Mouse (Mus musculus): ENCODE measurements around the gene Cngb1. TPM values are rescaled to one million over a fixed set of nuclear protein-coding genes. Genes with fewer than 3 reads are reported as not detected.

Cngb1 gene
- polyA plus RNA-seq, 1 experiment from 2014 or later, result 0.28 TPM

GRCm38 (mm10) chr8:95202056-95202570 is 104.3 kb downstream of the Cngb1 start:
- 58% methylated on average over 8 of the region's 8 CpGs for WGBS
- Histone ChIP-seq H3K4me3 (replicated peaks; ENCODE audit: low read length) (no peak overlapping the region), H3K27me3 (ENCODE audit: control insufficient read depth, insufficient read depth, low read length) (no peaks in the 10 kb centered on the region), H3K27ac (ENCODE audit: low read length) (no peak overlapping the region), H3K4me1 (ENCODE audit: control insufficient read depth, insufficient read depth, low read length) (no peaks in the 10 kb centered on the region), H3K36me3 (ENCODE audit: control insufficient read depth, insufficient read depth, low read length) (no peaks in the 10 kb centered on the region), H3K9me3 (replicated peaks; ENCODE audit: control insufficient read depth, low read length) (no peaks in the 10 kb centered on the region), H3K4me2 (ENCODE audit: low read depth, low read length) (no peak overlapping the region), H3K9ac (ENCODE audit: low read length) (no peak overlapping the region)
- ATAC-seq (ENCODE audit: insufficient read depth, low FRiP score), result no peak

GRCm38 (mm10) chr8:95201491-95201890 is 104.9 kb downstream of the Cngb1 start:
- WGBS, result 67% methylated on average over 7 of the region's 7 CpGs
- Histone ChIP-seq H3K27me3 (ENCODE audit: control insufficient read depth, insufficient read depth, low read length) (no peaks in the 10 kb centered on the region), H3K4me1 (ENCODE audit: control insufficient read depth, insufficient read depth, low read length) (no peaks in the 10 kb centered on the region), H3K4me3 (replicated peaks; ENCODE audit: low read length) (no peak overlapping the region), H3K27ac (ENCODE audit: low read length) (no peak overlapping the region), H3K36me3 (ENCODE audit: control insufficient read depth, insufficient read depth, low read length) (no peaks in the 10 kb centered on the region), H3K4me2 (ENCODE audit: low read depth, low read length) (no peak overlapping the region), H3K9ac (ENCODE audit: low read length) (no peak overlapping the region), H3K9me3 (replicated peaks; ENCODE audit: control insufficient read depth, low read length) (no peaks in the 10 kb centered on the region)
- no peak for ATAC-seq (ENCODE audit: insufficient read depth, low FRiP score)

GRCm38 (mm10) chr8:95200001-95200405 is 106.4 kb downstream of the Cngb1 start:
- ATAC-seq (ENCODE audit: insufficient read depth, low FRiP score), result no peak
- 64% methylated on average over 9 of the region's 9 CpGs for WGBS
- Histone ChIP-seq H3K27me3 (ENCODE audit: control insufficient read depth, insufficient read depth, low read length) (no peaks in the 10 kb centered on the region), H3K27ac (ENCODE audit: low read length) (no peak overlapping the region), H3K9ac (ENCODE audit: low read length) (no peak overlapping the region), H3K9me3 (replicated peaks; ENCODE audit: control insufficient read depth, low read length) (no peaks in the 10 kb centered on the region), H3K4me3 (replicated peaks; ENCODE audit: low read length) (no peak overlapping the region), H3K4me2 (ENCODE audit: low read depth, low read length) (no peak overlapping the region), H3K4me1 (ENCODE audit: control insufficient read depth, insufficient read depth, low read length) (no peaks in the 10 kb centered on the region), H3K36me3 (ENCODE audit: control insufficient read depth, insufficient read depth, low read length) (no peaks in the 10 kb centered on the region)

- no peak overlapping the region for H3K9ac ChIP-seq (ENCODE audit: low read length)
- no peaks in the 10 kb centered on the region for H3K36me3 ChIP-seq (ENCODE audit: control insufficient read depth, insufficient read depth, low read length)
- no peaks in the 10 kb centered on the region for H3K27me3 ChIP-seq (ENCODE audit: control insufficient read depth, insufficient read depth, low read length)
- H3K4me2 ChIP-seq (ENCODE audit: low read depth, low read length), result no peak overlapping the region
- no peaks in the 10 kb centered on the region for H3K4me1 ChIP-seq (ENCODE audit: control insufficient read depth, insufficient read depth, low read length)
- no peak for ATAC-seq (ENCODE audit: insufficient read depth, low FRiP score)
- H3K9me3 ChIP-seq (replicated peaks; ENCODE audit: control insufficient read depth, low read length), result no peaks in the 10 kb centered on the region
- H3K4me3 ChIP-seq (replicated peaks; ENCODE audit: low read length), result no peak overlapping the region
- H3K27ac ChIP-seq (ENCODE audit: low read length), result no peak overlapping the region
- 64% methylated on average over 11 of the region's 11 CpGs for WGBS
Measured at GRCm38 (mm10) chr8:95195728-95196127, 110.7 kb downstream of the Cngb1 start.

GRCm38 (mm10) chr8:95191497-95192175 is 114.7 kb downstream of the Cngb1 start:
- H3K4me3 ChIP-seq (replicated peaks; ENCODE audit: low read length), result no peak overlapping the region
- H3K4me1 ChIP-seq (ENCODE audit: control insufficient read depth, insufficient read depth, low read length), result no peaks in the 10 kb centered on the region
- no peak overlapping the region for H3K27ac ChIP-seq (ENCODE audit: low read length)
- WGBS, result 78% methylated on average over 9 of the region's 9 CpGs
- no peak overlapping the region for H3K9ac ChIP-seq (ENCODE audit: low read length)
- no peaks in the 10 kb centered on the region for H3K36me3 ChIP-seq (ENCODE audit: control insufficient read depth, insufficient read depth, low read length)
- no peaks in the 10 kb centered on the region for H3K27me3 ChIP-seq (ENCODE audit: control insufficient read depth, insufficient read depth, low read length)
- no peak overlapping the region for H3K4me2 ChIP-seq (ENCODE audit: low read depth, low read length)
- ATAC-seq (ENCODE audit: insufficient read depth, low FRiP score), result no peak
- no peaks in the 10 kb centered on the region for H3K9me3 ChIP-seq (replicated peaks; ENCODE audit: control insufficient read depth, low read length)

Other genes starting within 250 kb of the Cngb1 start
- gene Katnb1, start 225.4 kb downstream of the Cngb1 start, polyA plus RNA-seq (2015; fragmentation: Nextera tagmentation; extraction: Ambion mirVana), result 21.2 TPM in 2 replicates
- 13.3 and 13.6 TPM in 2 replicates for gene Kifc3, start 103.8 kb downstream of the Cngb1 start, polyA plus RNA-seq (2015; fragmentation: Nextera tagmentation; extraction: Ambion mirVana)
- gene Tepp, start 4.0 kb upstream of the Cngb1 start, polyA plus RNA-seq (2015; fragmentation: Nextera tagmentation; extraction: Ambion mirVana), result not detected in 2 replicates
- gene Zfp319, start 25.4 kb upstream of the Cngb1 start, polyA plus RNA-seq (2015; fragmentation: Nextera tagmentation; extraction: Ambion mirVana), result 6.5 and 7.0 TPM in 2 replicates
- gene Usb1, start 25.7 kb upstream of the Cngb1 start, polyA plus RNA-seq (2015; fragmentation: Nextera tagmentation; extraction: Ambion mirVana), result 38.7 and 42.0 TPM in 2 replicates
- gene Mmp15, start 45.7 kb upstream of the Cngb1 start, polyA plus RNA-seq (2015; fragmentation: Nextera tagmentation; extraction: Ambion mirVana), result 13.4 and 15.3 TPM in 2 replicates
- 123 and 134 TPM in 2 replicates for gene Cfap20, start 128.3 kb upstream of the Cngb1 start, polyA plus RNA-seq (2015; fragmentation: Nextera tagmentation; extraction: Ambion mirVana)
- gene Csnk2a2, start 183.5 kb upstream of the Cngb1 start, polyA plus RNA-seq (2015; fragmentation: Nextera tagmentation; extraction: Ambion mirVana), result 6.8 and 7.6 TPM in 2 replicates
- 0.31 and 0.59 TPM in 2 replicates for gene Ccdc113, start 227.5 kb upstream of the Cngb1 start, polyA plus RNA-seq (2015; fragmentation: Nextera tagmentation; extraction: Ambion mirVana)

Data from stomach, embryonic 16.5 days (tissue).